Mouse (Mus musculus) Muller cell, postnatal 12 days (primary cell): ENCODE measurements around the gene Samd8.
A peak's percentile ranks its signal among the peaks of the same experiment; 100 is the strongest.

ENCODE experiments used
- DNase-seq: peaks from one replicate; pipeline ENCODE4 v3.0.0-alpha.2; 2015; ENCODE audit errors: inconsistent ontology term

Samd8 gene

GRCm38 (mm10) chr14:21792250-21792649 lies 41.9 kb downstream of the Samd8 start:
- DNase-seq = no peak

GRCm38 (mm10) chr14:21800641-21801040 lies 50.3 kb downstream of the Samd8 start:
- no peak for DNase-seq

GRCm38 (mm10) chr14:21801624-21802023 lies 51.3 kb downstream of the Samd8 start:
- DNase-seq = no peak

- DNase-seq = no peak
Observed at GRCm38 (mm10) chr14:21802543-21803206, 52.3 kb downstream of the Samd8 start.

- no peak for DNase-seq
Observed at GRCm38 (mm10) chr14:21806203-21806602, 55.9 kb downstream of the Samd8 start.

- DNase-seq = no peak
Observed at GRCm38 (mm10) chr14:21806631-21807160, 56.4 kb downstream of the Samd8 start.

- peak; percentile 63 for DNase-seq
Observed at GRCm38 (mm10) chr14:21808208-21808922, 58.0 kb downstream of the Samd8 start.

- DNase-seq = no peak
Observed at GRCm38 (mm10) chr14:21809418-21809817, 59.1 kb downstream of the Samd8 start.

- no peak for DNase-seq
Observed at GRCm38 (mm10) chr14:21811301-21811700, 61.0 kb downstream of the Samd8 start.

- DNase-seq = no peak
Observed at GRCm38 (mm10) chr14:21811744-21812393, 61.5 kb downstream of the Samd8 start.

- no peak for DNase-seq
Observed at GRCm38 (mm10) chr14:21812590-21813162, 62.3 kb downstream of the Samd8 start.

- no peak for DNase-seq
Observed at GRCm38 (mm10) chr14:21813216-21813615, 62.9 kb downstream of the Samd8 start.

GRCm38 (mm10) chr14:21813847-21814246 lies 63.5 kb downstream of the Samd8 start:
- peak; percentile 57 for DNase-seq

GRCm38 (mm10) chr14:21814606-21815005 lies 64.3 kb downstream of the Samd8 start:
- DNase-seq = peak; percentile 75

GRCm38 (mm10) chr14:21816255-21816654 lies 65.9 kb downstream of the Samd8 start:
- DNase-seq = no peak

GRCm38 (mm10) chr14:21817453-21817852 lies 67.1 kb downstream of the Samd8 start:
- DNase-seq = no peak

- DNase-seq = peak; percentile 66
Observed at GRCm38 (mm10) chr14:21820880-21821505, 70.7 kb downstream of the Samd8 start.

GRCm38 (mm10) chr14:21822307-21822706 lies 72.0 kb downstream of the Samd8 start:
- DNase-seq = peak; percentile 50

GRCm38 (mm10) chr14:21822795-21823374 lies 72.6 kb downstream of the Samd8 start:
- peak; percentile 93 for DNase-seq

- DNase-seq = peak; percentile 69
Observed at GRCm38 (mm10) chr14:21823897-21824296, 73.6 kb downstream of the Samd8 start.

GRCm38 (mm10) chr14:21824938-21825337 lies 74.6 kb downstream of the Samd8 start, which contains the start of gene Vdac2:
Vdac2 (plus strand) TSS chr14:21825238.
- DNase-seq = no peak
